Mouse (Mus musculus) neural tube, embryonic 11.5 days (tissue): ENCODE results near the gene Svep1. TPM values are rescaled to one million over a fixed set of nuclear protein-coding genes. Genes with fewer than 3 reads are reported as not detected.

Experiments
- ATAC-seq: fragments of 200-750 bp; cut with Nextera tagmentation; 2 replicates; pipeline ENCODE4 v1.8.0; 2017; ENCODE audit warnings: moderate number of reproducible peaks, mild to moderate bottlenecking, moderate TSS enrichment, moderate library complexity; ENCODE audit not compliant: insufficient read depth, low FRiP score, low TSS enrichment
- DNase-seq: peaks from one replicate; pipeline ENCODE4 v3.0.0-alpha.2; 2015; ENCODE audit warnings: low spot score
- H3K27ac ChIP-seq: fragments of 300-500 bp; sonication (generic); 2 replicates; pipeline ENCODE4 v1.5.1; 2014; ENCODE audit warnings: low read depth, mild to moderate bottlenecking, low read length
- H3K27me3 ChIP-seq: fragments of 300-500 bp; sonication (generic); 2 replicates; pipeline ENCODE4 v1.6.1; 2014; ENCODE audit warnings: mild to moderate bottlenecking, low read length, mixed read lengths; ENCODE audit not compliant: control insufficient read depth, insufficient read depth
- H3K36me3 ChIP-seq: fragments of 300-500 bp; sonication (generic); 2 replicates; pipeline ENCODE4 v1.6.1; 2014; ENCODE audit warnings: mild to moderate bottlenecking, low read length, moderate library complexity, mixed read lengths; ENCODE audit not compliant: control insufficient read depth, insufficient read depth
- H3K4me1 ChIP-seq: fragments of 300-500 bp; sonication (generic); 2 replicates; pipeline ENCODE4 v1.6.1; 2014; ENCODE audit warnings: low read length, mixed read lengths; ENCODE audit not compliant: control insufficient read depth, insufficient read depth
- H3K4me2 ChIP-seq: fragments of 300-500 bp; sonication (generic); 2 replicates; pipeline ENCODE4 v1.6.1; 2014; ENCODE audit warnings: low read depth, mild to moderate bottlenecking, moderate library complexity
- H3K4me3 ChIP-seq: fragments of 300-500 bp; sonication (generic); 2 replicates; pipeline ENCODE4 v1.5.1; 2014; ENCODE audit warnings: low read depth, low read length
- H3K9ac ChIP-seq: fragments of 300-500 bp; sonication (generic); 2 replicates; pipeline ENCODE4 v1.6.1; 2014; ENCODE audit warnings: mild to moderate bottlenecking, low read length
- H3K9me3 ChIP-seq: fragments of 300-500 bp; sonication (generic); 2 replicates; pipeline ENCODE4 v1.6.1; 2016; ENCODE audit warnings: low read length; ENCODE audit not compliant: control insufficient read depth
- WGBS: fragments of 180-500 bp; shearing (Covaris S2); extraction: QIAGEN DNeasy Blood & Tissue Kit; methylation state at CpG from one replicate; pipeline ENCODE4 v1.1.7; 2014; 5-methylcytosine and 5-hydroxymethylcytosine counted together
- polyA plus RNA-seq: library from polyadenylated mRNA; unstranded; fragments of >200 nt; fragmentation: Nextera tagmentation; extraction: Ambion mirVana; gene quantifications from 2 replicates; pipeline ENCODE4 v1.2.1, GENCODE M21; 2014

The Svep1 gene
- polyA plus RNA-seq, 1 experiment from 2014 or later: 1.5 TPM

GRCm38 (mm10) chr4:58034663-58035062 is 172.0 kb downstream of the Svep1 start:
- Histone ChIP-seq H3K27ac (no peak overlapping the region), H3K9me3 (no peaks in the 10 kb centered on the region), H3K36me3 (no peaks in the 10 kb centered on the region), H3K9ac (no peak overlapping the region), H3K4me2 (no peak overlapping the region), H3K27me3 (no peaks in the 10 kb centered on the region), H3K4me3 (no peak overlapping the region), H3K4me1 (no peaks in the 10 kb centered on the region)
- DNase-seq (no peak), ATAC-seq (no peak)
- 51% methylated on average over 13 of the region's 13 CpGs for WGBS

DNA sequence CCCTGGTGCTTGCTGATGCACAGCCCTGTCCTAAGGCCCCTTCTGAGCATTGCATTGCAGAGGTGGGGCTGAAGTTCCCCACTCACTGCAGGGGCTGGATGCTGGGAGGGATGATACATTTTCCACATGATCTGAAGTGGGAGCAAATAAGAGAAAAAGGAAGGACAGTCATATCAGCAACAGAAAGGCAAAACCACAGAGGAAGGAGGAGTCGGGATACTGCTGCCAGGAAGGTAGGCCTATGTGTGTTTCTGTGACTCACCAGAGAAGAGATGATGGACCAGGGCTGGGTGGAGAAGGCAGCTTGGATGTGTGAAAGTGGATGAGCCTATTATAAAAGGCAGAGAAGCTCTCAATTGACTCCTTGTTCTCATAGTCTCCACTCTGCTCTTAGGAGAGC is 173.9 kb downstream of the Svep1 start:
- H3K27me3 ChIP-seq: no peaks in the 10 kb centered on the region
- WGBS: 91% methylated on average over 1 of the region's 1 CpGs
- no peak overlapping the region for H3K9ac ChIP-seq
- H3K9me3 ChIP-seq: no peaks in the 10 kb centered on the region
- DNase-seq (no peak), ATAC-seq (no peak)
- H3K4me1 ChIP-seq: no peaks in the 10 kb centered on the region
- no peaks in the 10 kb centered on the region for H3K36me3 ChIP-seq
- no peak overlapping the region for H3K4me2 ChIP-seq
- H3K4me3 ChIP-seq: no peak overlapping the region
- no peak overlapping the region for H3K27ac ChIP-seq

DNA sequence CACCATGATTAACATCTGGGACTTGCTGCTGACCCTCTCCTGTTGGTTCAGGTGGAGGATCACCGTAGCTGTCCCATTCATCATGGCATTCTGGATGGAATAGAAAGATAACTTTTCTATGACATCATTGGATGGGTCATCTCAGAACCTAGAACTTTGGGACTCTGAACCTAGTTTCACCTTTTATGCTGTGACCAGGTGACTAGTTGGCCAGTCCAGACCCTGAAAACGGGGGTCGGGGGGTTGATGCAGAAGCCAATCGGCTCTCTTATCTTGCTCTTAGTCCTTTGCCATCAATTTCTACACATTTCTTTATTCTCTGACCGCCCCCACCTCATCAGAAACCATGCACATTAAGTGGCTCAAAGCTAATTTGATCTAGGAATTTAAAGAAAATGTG is 197.6 kb downstream of the Svep1 start, which contains the start of gene Txndc8:
Gene Txndc8, minus strand, starts transcription at position 101 of the 400 bp plus-strand sequence.
- Histone ChIP-seq H3K36me3 (no peaks in the 10 kb centered on the region), H3K9ac (no peak within 1 kb of the TSS), H3K4me2 (no peak within 1 kb of the TSS), H3K27ac (no peak within 1 kb of the TSS), H3K4me3 (no peak within 1 kb of the TSS), H3K27me3 (no peaks in the 10 kb centered on the region), H3K4me1 (no peaks in the 10 kb centered on the region), H3K9me3 (no peaks in the 10 kb centered on the region)
- DNase-seq (no peak), ATAC-seq (no peak)
- WGBS: 93% methylated on average over 5 of the region's 5 CpGs

DNA sequence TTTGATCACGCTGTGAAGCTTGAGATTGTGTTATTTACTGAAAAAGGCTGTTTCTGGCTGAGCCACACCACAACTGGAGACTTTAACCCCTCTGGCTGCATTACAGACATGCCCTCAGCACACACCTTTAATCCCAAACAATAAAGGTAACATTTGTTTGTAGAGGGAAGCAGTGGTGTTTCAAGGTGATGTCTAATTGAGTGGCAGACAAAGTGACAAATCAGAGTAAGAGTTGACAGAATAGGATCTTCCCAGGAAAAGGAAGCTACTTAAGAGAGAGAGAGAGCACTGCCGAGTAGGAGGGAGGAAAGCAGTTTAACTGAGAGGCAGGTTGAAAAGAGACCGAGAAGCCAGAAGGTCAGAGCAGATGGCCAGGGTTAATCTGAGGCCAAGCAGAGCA is 203.2 kb downstream of the Svep1 start:
- ATAC-seq (no peak), DNase-seq (no peak)
- Histone ChIP-seq H3K4me3 (no peak overlapping the region), H3K9me3 (no peaks in the 10 kb centered on the region), H3K36me3 (no peaks in the 10 kb centered on the region), H3K4me1 (no peaks in the 10 kb centered on the region), H3K27ac (no peak overlapping the region), H3K27me3 (no peaks in the 10 kb centered on the region), H3K9ac (no peak overlapping the region), H3K4me2 (no peak overlapping the region)
- WGBS: 59% methylated on average over 3 of the region's 3 CpGs

Other genes with a start within 250 kb of the Svep1 start
- gene Txndc8, start 197.7 kb downstream of the Svep1 start, polyA plus RNA-seq: not detected in 2 replicates
- gene Musk, start 79.1 kb upstream of the Svep1 start, polyA plus RNA-seq: 1.3 and 1.7 TPM in 2 replicates